Mouse (Mus musculus) liver, embryonic 14.5 days (tissue): ENCODE data around the gene Nrxn3.

Experiments
- CTCF ChIP-seq: IDR thresholded peaks from 2 replicates; pipeline ENCODE4 v1.5.1; 2016; ENCODE audit warnings: antibody characterized with exemption, low read depth, control low read depth
- EP300 ChIP-seq: IDR thresholded peaks from 2 replicates; pipeline ENCODE4 v1.6.1; 2016; ENCODE audit warnings: antibody characterized with exemption, low read depth

GRCm38 (mm10) chr12:88992141-88992540, 269.5 kb downstream of the Nrxn3 start:
- TF ChIP-seq CTCF (peak; percentile 73), EP300 (no peak)
